Mouse (Mus musculus): Measurements from ENCODE around the gene Spg11.
"Not testable (repeated sequence)": the region's sequence is repeated elsewhere in the genome, so short reads cannot be mapped to it uniquely, and the experiment has no call there.

Spg11 gene

DNA sequence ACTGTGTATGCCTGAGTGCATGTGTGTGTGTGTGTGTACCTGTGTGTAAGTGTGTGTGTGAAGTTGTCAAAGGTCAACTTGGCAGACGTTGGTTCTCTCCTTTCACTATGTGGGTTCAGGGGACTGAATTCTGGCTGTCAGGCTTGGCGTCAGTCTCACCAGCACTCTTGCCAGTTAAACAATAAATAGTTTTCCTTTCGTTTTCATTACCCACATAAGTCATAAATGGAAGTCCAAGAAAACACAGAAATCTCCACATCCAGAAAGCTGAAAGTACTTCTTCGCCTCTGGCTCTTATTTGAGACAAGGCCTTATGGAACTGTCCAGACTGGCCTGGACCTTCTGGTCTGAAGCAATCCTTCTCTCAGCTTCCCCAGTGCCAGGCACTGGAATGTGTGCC, 27.6 kb upstream of the Spg11 start:
- DNase-seq (ENCODE audit: low read depth) = no peak

DNA sequence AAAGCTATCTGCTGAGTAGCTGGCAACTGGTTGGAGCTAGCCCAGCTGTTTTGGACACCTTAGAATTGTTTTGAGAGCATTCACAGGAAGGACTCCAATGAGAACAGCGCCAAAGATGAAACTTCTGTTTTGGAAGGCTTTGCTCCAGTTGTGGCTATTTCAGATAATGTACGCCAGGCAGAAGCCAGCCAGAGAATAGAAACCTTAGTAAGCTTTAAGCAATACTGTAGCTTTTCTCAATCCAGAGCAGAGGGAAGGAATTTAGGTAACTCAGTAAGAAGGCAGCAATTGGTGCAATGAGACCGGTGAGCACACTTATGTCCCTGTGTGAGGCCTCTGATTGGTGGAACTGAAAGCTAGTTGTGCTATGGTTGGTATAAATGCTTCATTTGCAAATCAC, 24.9 kb upstream of the Spg11 start:
- no peak for DNase-seq (ENCODE audit: low read depth)

DNA sequence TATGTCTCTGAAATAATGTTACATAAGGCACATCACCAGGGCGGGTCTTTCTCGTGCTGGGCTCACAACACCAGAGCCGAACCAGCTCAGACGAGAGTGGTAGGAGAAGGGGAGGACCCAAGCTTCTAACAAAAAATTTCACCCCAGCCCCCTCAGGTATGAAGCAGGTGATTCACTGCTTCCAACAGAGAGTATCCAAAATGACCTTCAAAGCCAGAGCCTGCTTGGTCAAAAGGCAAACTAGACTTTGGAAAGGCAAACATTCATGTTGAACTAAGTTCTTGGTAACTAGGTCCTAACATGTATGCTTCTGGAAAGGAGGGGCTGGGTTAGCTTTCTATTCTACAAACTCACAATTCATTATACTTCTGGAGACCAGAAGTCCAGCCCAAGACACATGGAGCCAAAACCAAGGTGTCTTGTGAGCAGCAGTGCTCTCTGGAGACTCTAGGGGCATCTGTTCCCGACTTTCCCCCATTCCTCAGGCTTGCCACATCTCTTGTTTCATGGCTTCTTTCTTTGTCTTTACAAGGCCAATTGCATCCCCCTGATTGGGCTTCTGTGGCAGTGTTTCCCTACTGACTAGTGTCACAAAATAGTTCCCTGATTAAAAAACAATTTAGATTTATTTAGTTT, 23.3 kb upstream of the Spg11 start:
- no peak for DNase-seq (ENCODE audit: low read depth)

DNA sequence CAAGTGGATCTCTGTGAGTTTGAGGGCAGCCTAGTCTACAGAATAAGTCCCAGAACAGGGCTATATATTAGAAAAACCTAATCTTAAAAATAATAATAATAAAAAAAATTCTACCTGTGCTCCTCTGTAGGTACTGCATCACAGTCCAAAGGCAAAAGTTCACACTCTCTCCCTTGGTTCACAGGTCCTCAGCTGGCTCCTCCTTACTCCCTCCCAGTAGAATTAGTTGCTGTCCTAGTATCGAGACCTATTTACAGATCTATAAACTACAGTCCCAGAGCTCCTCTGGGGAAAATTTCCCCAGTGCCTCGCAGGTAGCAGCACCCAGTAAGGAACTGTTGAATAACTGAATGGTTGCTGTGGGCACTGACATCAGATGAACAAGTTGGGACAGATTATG, 22.6 kb upstream of the Spg11 start:
- no peak for DNase-seq (ENCODE audit: low read depth)

DNA sequence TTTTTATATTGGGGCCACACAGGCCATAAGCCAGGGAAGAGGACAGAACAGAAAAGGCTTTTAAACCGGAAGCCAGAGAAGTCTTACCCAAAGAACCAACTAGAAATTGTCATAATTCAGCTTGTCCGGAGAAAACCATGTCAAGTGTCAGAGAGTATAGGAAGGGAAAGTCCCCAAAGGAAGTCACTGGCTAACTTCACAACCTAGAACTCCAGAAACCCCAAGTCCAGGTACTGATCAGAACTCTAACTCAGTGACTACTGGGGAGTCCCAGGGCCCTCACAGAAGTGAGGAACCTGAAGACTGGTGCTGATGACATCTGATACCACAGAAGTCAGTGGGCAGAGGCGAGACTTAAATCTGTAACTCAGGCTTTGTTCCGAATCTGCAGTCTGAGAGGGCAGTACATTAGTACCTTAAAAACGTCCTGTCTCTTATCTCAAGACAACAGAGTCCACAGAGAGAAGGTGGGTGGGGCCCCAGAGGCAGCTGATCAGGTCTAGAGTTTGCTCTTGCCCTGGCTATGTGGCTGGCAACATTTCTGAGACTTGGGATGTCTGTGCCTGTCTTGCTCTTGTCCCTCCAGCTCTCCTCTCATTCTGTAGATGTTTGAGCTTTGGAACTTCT, 19.8 kb upstream of the Spg11 start:
- no peak for DNase-seq (ENCODE audit: low read depth)

DNA sequence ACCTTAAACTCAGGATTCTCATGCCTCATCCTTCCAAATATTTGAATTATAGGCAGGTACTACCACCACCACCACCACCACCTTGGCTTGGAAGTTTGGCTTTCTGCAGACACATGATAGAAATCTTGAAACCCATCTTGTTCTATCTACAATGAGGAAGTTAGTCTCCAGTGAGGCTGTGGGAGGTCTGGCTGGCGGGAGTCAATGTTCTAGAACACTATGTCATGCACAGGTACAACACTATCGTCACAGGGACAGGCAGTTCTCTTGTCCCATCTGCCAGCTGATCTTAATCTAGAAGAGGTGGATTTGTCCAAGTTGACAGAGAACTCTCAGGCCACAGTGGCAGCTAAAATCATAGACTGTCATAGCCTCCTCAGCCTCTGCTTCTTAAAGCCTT, 14.4 kb upstream of the Spg11 start:
- no peak for DNase-seq (ENCODE audit: low read depth)

DNA sequence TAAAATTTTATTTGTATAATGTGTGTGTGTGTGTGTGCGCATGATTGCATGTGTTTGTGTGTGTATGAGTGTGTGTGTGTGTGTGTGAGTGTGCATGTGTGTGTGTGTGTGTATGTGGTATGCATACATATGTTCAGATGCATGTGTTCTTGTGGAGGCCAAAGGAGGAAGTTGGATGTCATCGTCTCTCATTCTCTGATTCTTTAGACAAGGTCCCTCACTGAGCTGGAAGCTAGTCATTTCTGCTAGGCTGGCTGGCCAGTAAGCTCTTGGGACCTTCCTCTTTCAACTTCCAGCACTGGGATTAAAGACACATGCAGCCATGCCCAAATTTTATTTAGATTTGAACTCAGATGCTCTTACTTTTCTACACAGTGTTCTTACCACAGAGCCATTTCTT, 13.9 kb upstream of the Spg11 start:
- no peak for DNase-seq (ENCODE audit: low read depth)

DNA sequence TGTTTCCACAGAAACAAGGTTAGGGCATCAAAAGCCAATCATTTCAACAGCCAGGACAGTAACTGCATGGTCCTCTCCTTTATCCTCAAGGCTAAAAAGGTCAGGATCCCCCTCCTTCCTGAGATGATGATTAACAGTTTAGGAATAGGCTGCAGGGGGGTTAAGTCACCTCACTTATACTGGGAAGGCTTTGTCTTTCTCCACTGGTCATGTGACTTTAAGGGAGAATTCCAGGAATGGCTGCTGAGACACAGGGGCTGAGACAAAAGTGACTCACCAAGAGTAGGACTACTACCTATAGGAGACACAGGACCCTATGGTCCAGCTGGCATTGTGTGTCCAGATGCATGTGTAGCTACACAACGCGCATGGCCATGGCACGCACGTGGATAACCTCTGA, 9.4 kb upstream of the Spg11 start:
- DNase-seq (ENCODE audit: low read depth) = no peak

DNA sequence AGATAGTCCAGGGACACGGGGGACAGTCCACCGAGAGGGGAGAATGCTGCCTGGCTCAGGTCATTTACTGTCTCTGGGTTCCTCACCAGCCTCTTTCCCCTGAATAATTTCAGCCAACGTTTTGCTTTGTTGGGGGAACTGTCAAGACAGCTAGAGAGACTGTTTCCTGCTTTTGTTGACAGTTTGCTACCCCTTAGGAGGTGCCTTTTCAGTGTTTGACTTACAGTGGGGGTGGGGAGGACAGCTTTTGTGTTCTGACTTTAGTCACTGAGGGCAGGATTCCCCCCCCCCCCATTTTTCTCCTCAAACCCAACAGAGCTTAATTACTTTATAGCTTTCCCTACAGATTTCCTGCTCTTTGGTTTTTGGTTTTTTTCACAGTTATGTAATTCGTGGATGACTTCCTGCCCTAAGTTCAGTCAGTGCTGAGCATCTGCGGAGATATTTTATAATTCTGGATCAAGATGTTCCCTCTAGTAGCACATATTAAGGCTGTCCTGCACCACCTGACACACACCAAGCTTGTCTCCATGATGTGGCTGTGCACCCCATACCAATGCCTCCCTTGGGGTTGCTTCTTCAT, 8.7 kb upstream of the Spg11 start:
- DNase-seq (ENCODE audit: low read depth) = no peak

DNA sequence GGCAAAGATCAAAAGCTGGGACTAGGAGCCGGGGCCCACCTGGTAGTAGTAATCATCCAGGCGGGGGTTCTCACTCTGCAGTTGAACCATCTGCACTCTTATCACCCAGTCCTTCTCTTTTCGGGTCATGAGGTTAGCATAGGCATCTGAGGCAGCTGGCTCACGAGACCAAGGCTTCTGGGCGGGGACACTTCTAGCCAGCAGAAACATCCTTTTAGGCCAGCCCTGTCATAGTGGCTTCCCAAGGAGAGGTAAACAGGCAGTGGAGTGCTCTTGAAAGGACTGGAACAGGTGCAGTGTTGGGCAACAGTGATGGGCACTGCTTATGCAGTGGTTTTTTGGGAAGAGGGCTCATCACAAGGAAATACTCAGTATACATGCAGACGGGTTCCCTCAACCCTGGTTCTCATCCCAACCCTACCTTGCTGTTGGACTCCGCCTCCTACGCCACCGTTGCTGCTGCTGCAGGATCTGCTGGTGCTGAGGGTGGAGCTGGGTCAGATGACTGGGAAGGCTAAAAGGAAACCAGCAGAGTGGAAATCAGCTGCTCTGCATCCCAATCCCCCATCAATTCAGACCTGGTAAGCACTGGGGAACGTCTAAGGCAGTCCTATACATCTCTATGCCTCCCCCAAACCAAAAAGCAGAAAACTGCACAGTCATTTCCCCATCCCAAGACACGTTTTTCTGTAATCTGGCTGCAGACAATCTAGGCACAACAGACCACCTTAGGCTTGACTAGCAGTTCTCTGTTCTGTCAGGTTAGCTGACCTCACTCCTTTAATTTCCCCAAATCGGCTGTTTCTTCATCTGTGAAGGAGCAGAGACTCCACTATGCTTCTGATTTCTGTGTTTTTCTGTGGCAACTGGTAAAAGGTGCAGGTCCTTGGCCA, 7.7 kb upstream of the Spg11 start:
- DNase-seq (ENCODE audit: low read depth) = no peak

DNA sequence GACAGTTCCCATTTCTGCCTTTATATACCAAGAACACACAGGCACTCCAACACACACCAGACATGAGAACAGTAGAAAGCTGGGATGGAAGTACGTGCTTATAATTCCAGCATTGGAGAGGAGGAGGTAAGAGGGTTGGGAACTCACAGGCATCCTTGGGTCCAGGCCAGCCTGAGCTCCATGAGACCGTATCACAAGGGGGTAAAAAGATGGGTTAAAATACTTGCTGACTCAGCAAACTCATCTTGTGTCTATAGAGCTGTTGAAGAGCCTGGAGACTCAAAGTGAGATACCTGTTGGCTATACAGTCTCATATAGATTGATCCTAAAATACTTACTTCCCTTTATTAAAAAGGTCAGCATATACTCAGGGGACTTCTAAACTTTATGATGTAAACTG, 1.3 kb downstream of the Spg11 start:
- DNase-seq (ENCODE audit: low read depth) = no peak

DNA sequence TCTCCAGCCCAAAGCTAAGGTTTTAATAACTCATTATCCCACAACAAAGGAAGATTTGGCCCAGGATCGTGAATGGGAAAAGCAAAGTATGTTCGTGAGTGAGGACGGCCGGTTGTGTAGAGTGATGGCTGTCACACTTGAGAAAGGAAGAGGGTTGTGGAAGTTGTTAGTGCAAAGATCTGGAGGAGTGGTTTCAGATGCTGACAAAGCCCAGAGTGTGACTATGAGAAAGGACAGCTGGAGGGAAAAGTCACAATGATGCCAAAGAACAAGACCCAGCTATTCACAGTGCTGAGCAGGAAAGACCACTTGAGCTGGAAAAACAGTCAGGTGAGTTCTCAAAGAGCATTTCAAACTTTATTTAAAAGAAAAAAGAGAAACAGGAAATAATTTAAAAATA, 8.5 kb downstream of the Spg11 start:
- DNase-seq (ENCODE audit: low read depth) = no peak

DNA sequence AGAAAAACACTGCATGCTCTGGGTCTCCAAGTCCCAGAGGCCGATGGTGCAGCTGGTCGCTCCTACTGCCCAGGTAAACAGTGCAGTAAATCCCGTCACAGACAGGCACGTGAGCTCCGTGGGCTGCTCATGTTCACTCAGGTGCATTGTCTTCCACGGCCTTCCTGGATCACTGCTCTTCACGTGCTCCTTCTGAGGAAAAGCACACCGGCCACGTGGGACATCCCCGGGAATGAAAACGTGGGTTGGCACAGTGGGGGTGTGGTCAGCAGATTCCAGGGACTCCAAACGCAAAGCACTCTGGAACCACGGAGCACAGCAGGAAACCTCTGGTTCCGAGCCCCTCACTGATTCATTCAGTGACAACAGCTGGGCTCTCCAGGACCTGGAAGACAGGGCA, 10.1 kb downstream of the Spg11 start:
- DNase-seq (ENCODE audit: low read depth) = no peak

DNA sequence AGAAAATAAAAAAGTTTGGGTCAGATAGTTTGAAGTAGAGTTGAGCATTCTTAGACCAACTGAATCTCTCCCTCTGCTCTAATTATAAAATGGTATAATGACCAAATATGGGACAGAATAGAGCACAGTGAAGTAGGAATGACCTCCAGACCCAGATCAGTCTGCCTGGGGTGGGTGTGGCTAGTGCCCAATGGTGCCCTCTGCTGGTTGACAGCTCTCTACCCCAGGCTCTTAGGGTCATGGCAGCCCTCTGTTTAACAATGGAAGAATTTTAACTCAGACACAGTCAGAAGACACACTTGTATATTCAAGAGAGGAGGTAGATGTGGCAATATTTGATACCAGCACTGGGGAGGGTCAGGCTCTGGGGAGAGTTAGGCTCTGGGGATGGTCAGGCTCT, 16.1 kb downstream of the Spg11 start:
- DNase-seq (ENCODE audit: low read depth) = no peak

DNA sequence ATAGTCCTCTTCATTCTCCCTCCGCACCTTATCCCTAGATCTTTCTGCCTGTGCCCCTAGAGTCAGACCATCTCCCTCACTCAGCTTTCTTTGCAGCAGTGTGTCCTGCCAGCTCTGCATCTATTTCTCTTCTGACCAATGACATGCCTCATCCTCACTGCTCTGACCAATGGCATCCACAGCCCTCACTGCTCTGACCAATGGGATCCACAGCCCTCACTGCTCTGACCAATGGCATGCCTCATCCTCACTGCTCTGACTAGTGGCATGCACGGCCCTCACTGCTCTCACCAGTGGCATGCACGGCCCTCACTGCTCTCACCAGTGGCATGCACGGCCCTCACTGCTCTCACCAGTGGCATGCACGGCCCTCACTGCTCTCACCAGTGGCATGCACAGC, 20.5 kb downstream of the Spg11 start:
- not testable (repeated sequence) for DNase-seq (ENCODE audit: low read depth)

DNA sequence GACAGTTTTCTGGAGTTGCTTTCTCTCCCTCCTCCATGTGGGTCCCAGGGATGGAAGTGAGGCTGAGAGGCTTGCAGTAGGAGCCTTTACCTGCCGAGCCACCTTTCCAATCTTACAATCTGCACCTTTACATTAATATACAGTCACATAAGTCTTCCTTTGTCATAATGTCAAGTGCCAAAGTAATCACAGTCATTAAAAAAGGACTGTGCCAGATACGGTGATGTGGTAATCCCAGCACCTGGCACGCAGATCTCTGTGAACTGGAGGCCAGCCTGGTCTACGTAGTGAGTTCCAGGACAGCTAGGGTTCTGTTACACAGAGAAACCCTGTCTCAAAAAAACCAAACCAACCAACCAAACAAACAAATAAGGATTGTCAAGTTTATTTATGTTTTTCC, 24.3 kb downstream of the Spg11 start:
- no peak for DNase-seq (ENCODE audit: low read depth)

DNA sequence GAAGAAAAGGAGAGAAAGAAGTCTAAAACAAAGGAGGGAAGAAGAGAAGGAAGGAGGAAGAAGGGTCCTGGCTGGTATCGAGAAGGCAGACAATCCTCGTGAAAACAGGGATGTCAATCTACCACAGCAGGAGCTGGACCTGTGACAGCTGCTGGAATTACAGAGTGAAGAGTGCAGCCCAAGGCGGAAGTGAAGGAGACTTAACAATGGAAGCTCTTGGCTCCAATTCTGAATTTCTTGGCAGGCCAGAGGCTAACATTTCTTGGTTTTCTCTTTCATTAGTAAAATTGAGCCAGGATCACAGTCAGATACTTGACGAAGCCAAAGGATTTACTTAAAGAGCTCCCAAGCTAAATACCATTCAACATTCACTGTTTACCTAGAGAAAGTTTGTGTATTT, 31.7 kb downstream of the Spg11 start:
- no peak for DNase-seq (ENCODE audit: low read depth)

DNA sequence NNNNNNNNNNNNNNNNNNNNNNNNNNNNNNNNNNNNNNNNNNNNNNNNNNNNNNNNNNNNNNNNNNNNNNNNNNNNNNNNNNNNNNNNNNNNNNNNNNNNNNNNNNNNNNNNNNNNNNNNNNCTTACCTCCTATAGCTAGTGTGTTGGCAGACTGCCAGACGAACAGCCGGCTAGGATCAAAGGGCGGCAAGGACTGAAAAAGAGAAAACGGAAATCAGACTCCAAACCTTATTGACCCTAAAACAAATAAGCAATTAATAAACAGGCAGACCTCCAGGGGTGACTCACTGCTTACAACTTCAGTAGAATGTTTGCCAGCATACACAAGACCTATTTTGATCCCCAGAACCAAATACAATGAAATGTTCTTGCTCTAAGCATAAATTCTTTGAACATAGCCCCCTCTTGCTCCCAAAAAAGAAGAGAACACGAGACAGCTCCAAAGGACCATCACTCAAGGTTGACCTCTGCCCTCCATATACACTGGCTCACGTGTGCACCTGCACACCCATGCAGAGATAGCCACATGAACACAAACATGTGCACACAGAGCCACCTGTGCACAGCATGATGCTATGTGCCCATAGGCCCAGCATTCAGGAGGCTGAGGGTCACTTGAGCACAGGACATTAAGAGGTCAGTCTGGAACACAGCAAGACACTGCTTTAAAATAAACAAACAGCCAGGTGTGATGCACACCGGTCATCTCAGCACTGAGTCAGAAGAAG, 36.3 kb downstream of the Spg11 start:
- DNase-seq (ENCODE audit: low read depth) = no peak

DNA sequence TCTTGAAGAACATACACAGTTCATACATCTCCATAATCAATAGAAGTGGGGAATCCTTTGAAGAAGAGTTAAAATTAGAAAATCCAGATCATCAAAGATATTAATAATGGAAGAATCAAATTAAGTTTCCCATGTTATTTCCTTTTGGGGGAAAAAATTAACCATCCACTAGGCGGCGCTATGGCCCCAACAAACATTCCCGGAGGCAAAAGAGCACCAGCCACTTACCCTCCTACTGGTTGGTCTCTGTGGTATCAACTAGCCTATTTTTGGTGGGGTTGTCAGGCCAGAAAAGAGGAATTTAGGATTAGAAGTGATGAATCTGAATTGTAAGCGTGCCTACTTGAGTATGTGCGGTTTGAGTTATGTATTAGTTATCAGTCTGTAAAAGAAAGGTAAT, 48.3 kb downstream of the Spg11 start:
- DNase-seq (ENCODE audit: low read depth) = no peak

DNA sequence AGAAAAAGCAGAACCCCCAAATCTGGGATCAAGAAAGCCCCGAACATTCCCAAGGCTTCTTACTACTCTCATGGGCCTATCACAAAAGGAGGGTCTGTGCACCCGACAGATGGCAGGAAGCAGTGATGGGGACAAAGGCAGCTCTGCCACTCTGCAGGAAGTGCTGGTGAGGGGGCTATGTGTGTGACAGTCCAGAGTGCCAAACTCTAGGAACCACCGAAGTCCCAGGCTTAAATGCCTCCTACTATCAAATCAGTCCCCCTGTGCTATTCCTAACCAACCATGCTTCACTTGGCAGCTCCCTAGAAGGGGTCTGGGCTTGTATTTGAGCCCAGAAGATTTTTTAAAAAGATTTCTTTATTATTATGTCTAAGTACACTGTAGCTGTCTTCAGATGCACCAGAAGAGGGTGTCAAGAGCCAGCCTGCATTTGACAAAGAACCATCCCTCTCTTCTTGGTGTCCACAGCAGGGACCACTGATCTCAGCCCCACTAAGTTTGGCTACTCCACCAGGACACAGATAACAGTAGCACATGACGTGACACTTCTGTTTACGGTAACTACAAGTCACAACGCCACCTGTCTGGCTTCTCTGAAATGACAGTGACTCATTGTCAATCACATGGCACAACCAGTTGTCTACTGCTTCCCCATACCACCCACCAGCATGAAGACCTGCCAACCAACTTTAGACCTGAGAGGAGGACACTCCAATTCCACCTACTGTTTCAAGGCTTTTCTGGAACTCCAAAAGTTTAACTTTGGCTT, 48.9 kb downstream of the Spg11 start:
- DNase-seq (ENCODE audit: low read depth) = no peak

DNA sequence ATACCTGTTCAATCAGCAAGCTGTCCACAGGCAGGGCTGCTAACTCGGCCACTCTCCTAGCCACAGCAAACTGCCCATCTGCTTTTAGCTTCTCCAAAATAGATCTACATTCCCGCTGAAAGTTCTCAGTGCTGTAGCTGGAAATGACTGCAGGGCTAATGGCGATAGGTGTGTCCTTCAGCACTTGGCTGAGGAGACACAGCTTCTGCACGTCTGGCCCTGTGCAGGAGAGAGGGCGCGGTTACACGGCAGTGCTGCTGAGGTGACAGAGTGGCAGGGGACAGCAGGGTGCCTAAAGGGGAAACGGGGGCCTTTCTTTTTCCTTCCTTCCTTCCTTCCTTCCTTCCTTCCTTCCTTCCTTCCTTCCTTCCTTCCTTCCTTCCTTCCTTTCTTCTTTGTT, 51.9 kb downstream of the Spg11 start:
- no peak for DNase-seq (ENCODE audit: low read depth)

Measured in fibroblast of lung, adult 2 months (primary cell).